In the genomic region with DNA sequence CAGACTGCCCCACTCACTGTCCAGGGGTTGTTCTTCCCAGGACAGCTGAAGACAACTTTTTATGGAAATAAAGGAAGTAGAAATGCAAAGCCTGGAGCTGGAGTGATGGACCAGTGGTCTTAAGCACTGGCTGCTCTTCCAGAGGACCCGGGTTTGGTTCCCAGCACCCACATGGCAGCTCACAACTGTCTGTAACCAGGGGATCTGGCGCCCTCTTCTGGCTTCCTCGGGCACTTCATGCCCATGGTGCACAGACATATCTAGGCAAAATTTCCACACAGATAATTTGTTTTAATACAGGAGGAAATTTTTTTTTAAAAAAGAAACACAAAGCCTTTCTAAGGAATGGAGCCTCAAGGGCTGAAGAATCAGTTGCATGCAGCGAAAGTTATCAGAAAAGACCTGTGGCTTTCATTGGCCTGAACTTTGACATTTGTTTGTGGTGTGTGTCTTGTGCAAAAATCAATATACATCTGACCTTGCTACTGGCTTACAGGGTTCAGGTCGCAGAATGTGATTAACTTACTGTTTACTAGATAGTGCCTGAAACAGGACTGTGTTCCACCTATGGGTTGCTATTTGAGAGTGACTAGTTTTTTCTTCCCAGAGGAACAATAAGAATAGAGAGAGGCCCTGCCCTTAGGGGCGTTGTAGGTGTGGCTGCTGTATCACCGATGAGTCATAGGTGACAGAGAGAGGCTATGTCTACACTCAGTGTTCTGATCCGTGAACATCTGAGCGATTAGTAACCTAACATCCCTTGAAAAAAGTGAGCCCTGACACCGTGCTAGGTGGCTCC, we compare ENCODE assay signal across 14 mouse cellular contexts.
A peak's percentile ranks its signal among the peaks of the same experiment; 100 is the strongest.
DNase-seq lines count a peak whose midpoint lies in the region; ATAC-seq lines count a peak whose summit lies in the region.
"Had no signal": no experiment of that assay in that cellular context is flagged by ENCODE, and none has a peak within 500 bp of the region (broad histone marks: within the 10 kb centered on the region; RNA-seq: fewer than 3 reads in every experiment).

No protein-coding gene starts in this region.

- H3K27me3 ChIP-seq in liver, embryonic 15.5 days, result no peaks in the 10 kb centered on the region
- H3K27me3 ChIP-seq: limb, embryonic 15.5 days had no signal

- H3K4me1 ChIP-seq in liver, embryonic 15.5 days (replicated peaks), result peaks cover 9% of the 10 kb centered on the region; the same call in 1 of the 2 replicates

- no peak overlapping the region for H3K9ac ChIP-seq in liver, embryonic 15.5 days
- H3K9ac ChIP-seq: hindbrain, embryonic 14.5 days; limb, embryonic 15.5 days had no signal

- H3K27ac ChIP-seq in liver, embryonic 15.5 days (replicated peaks), result peak overlapping the region; percentile 79
- H3K27ac ChIP-seq: hindbrain, embryonic 14.5 days; limb, embryonic 15.5 days had no signal

- peak; percentile 81 for ATAC-seq in liver, embryonic 15.5 days (ENCODE audit: insufficient read depth)
- ATAC-seq: forebrain, embryonic 16.5 days had no signal

- peak; percentile 18 for DNase-seq in adrenal gland, postnatal 25 days
- no peak for DNase-seq in adrenal gland, adult 18-20 months (ENCODE audit: low spot score in 2 of 2)
- DNase-seq in 3134 (ENCODE audit: extremely low read depth, insufficient read length, low spot score) (peak; percentile 26), ZHBTc4 (ENCODE audit: low read depth, low spot score) (peak; percentile 11)
- no peak for DNase-seq in right cerebral cortex, postnatal 4 days
- no peak for DNase-seq in right cerebral cortex, postnatal 10 days (ENCODE audit: low spot score in 2 of 2)
- no peak for DNase-seq in urinary bladder, postnatal 25 days (ENCODE audit: low spot score)
- DNase-seq: cerebellum, adult 11 months; gastrocnemius, postnatal 25 days; kidney, postnatal 10 days had no signal

- WGBS in liver, embryonic 15.5 days (ENCODE audit: insufficient replicate concordance), result 64% methylated on average over 10 of the region's 10 CpGs

- no peak overlapping the region for H3K4me2 ChIP-seq in liver, embryonic 15.5 days
- H3K4me2 ChIP-seq: hindbrain, embryonic 14.5 days; limb, embryonic 15.5 days had no signal

- peaks cover 5% of the 10 kb centered on the region; the same call in 1 of the 2 replicates for H3K9me3 ChIP-seq in liver, embryonic 15.5 days (replicated peaks)
- H3K9me3 ChIP-seq: limb, embryonic 15.5 days had no signal

- no peak overlapping the region for H3K4me3 ChIP-seq in liver, embryonic 15.5 days (replicated peaks)
- H3K4me3 ChIP-seq: limb, embryonic 15.5 days had no signal

- peaks cover 5% of the 10 kb centered on the region; the same call in 1 of the 2 replicates for H3K36me3 ChIP-seq in liver, embryonic 15.5 days (replicated peaks)
- H3K36me3 ChIP-seq: limb, embryonic 15.5 days had no signal

Comparison
In these comparisons a context has a peak if more than half of its experiments do, and no peak if none do; other contexts are left out.
1. DNase-seq: peak in adrenal gland, postnatal 25 days (single experiment), 3134 (single experiment) and ZHBTc4 (single experiment); none in adrenal gland, adult 18-20 months (0 of 2), right cerebral cortex, postnatal 4 days (single experiment), right cerebral cortex, postnatal 10 days (0 of 2) and urinary bladder, postnatal 25 days (single experiment).